Mouse (Mus musculus) heart, adult 2 months (tissue): Measurements from ENCODE around the gene Vezf1. TPM values are rescaled to one million over a fixed set of nuclear protein-coding genes. Genes with fewer than 3 reads are reported as not detected.

Experiments
- DNase-seq, 2 experiments: peaks; one replicate each; pipeline ENCODE4 v3.0.0; 2021
- H3K27ac ChIP-seq: fragments of 200-600 bp; 2 replicates; pipeline ENCODE4 v1.8.1; 2022
- H3K27me3 ChIP-seq: fragments of 200-500 bp; 2 replicates; pipeline ENCODE4 v1.6.1; 2012; ENCODE audit warnings: mild to moderate bottlenecking, low read length, inconsistent platforms, mixed read lengths; ENCODE audit not compliant: control insufficient read depth, insufficient read depth
- H3K36me3 ChIP-seq: fragments of 200-500 bp; 2 replicates; pipeline ENCODE4 v1.6.1; 2012; ENCODE audit warnings: low read length, inconsistent platforms; ENCODE audit not compliant: control insufficient read depth, insufficient read depth
- H3K4me1 ChIP-seq: fragments of 200-500 bp; 2 replicates; pipeline ENCODE4 v1.6.1; 2011; ENCODE audit warnings: low read length; ENCODE audit not compliant: control insufficient read depth, insufficient read depth
- H3K4me3 ChIP-seq: fragments of 200-600 bp; 2 replicates; pipeline ENCODE4 v1.8.1; 2022
- H3K79me2 ChIP-seq: fragments of 200-500 bp; replicated peaks from 2 replicates; pipeline ENCODE4 v1.6.1; 2012; ENCODE audit warnings: mild to moderate bottlenecking, inconsistent platforms, low read length, moderate library complexity, mixed read lengths; ENCODE audit not compliant: control insufficient read depth, insufficient read depth
- H3K9ac ChIP-seq: fragments of 200-500 bp; 2 replicates; pipeline ENCODE4 v1.6.1; 2012; ENCODE audit warnings: low read depth, mild to moderate bottlenecking, control low read depth, inconsistent platforms, low read length, mixed read lengths
- CTCF ChIP-seq: fragments of 200-600 bp; IDR thresholded peaks from 2 replicates; pipeline ENCODE4 v1.8.1; 2022; ENCODE audit warnings: antibody characterized with exemption, mild to moderate bottlenecking, moderate library complexity
- EP300 ChIP-seq: fragments of 200-500 bp; IDR thresholded peaks from 2 replicates; pipeline ENCODE4 v1.6.1; 2011; ENCODE audit warnings: low read depth, low read length, control low read depth; ENCODE audit not compliant: insufficient read depth
- POLR2A ChIP-seq: fragments of 200-500 bp; IDR thresholded peaks from 2 replicates; pipeline ENCODE4 v1.6.1; 2011; ENCODE audit warnings: mild to moderate bottlenecking, low read depth, low read length, control low read depth; ENCODE audit not compliant: insufficient read depth
- WGBS: fragments of 180-500 bp; shearing (Covaris S2); methylation state at CpG from one replicate; pipeline ENCODE4 v1.1.7; 2018; 5-methylcytosine and 5-hydroxymethylcytosine counted together
- intact Hi-C: fragments of 180-260 bp; cut with DNase I; formaldehyde crosslinking; loops from one replicate; pipeline ENCODE4 v1.15.1; 2025
- polyA plus RNA-seq: library from polyadenylated mRNA; depleted of rRNA; stranded (reverse); fragments of >200 nt; gene quantifications from 2 replicates; pipeline ENCODE4 v1.2.3, GENCODE M21; 2012
- total RNA-seq, 2 experiments: library from RNA; stranded (reverse); gene quantifications; 2 replicates each; pipeline ENCODE4 v1.2.3; 2021

Vezf1 gene
- total and polyA plus RNA-seq, 3 experiments, result 22.6 to 49.8 (median 37.9) TPM

- Histone ChIP-seq H3K4me3 (no peak overlapping the region), H3K4me1 (peaks cover 10% of the 10 kb centered on the region), H3K9ac (peak overlapping the region; percentile 25), H3K79me2 (peaks cover 1% of the 10 kb centered on the region; the same call in 1 of the 2 replicates), H3K36me3 (peaks cover 2% of the 10 kb centered on the region; the same call in 1 of the 2 replicates), H3K27ac (peak overlapping the region; percentile 100), H3K27me3 (no peaks in the 10 kb centered on the region)
- TF ChIP-seq EP300, result 0 out of 2 replicates have a peak, but pooled peaks have one; percentile 48
- no peak for TF ChIP-seq CTCF
- TF ChIP-seq POLR2A, result peak; percentile 55; the same call in 1 of the 2 replicates
- peak; percentile 60 to 64 for DNase-seq
- intact Hi-C loops, result no loop called here
- 14% methylated on average over 4 of the region's 4 CpGs for WGBS
Observed at GRCm38 (mm10) chr11:88097173-88097572, 29.1 kb downstream of the Vezf1 start.

- H3K27ac ChIP-seq, result peak within 1 kb of the TSS; percentile 100
- peak in 1 of 2 experiments; percentile 31 for DNase-seq
- H3K79me2 ChIP-seq, result peaks cover 1% of the 10 kb centered on the region; the same call in 1 of the 2 replicates
- peaks cover 10% of the 10 kb centered on the region for H3K4me1 ChIP-seq
- intact Hi-C loops, result loop anchor here (2.0 kb wide), 3 partner anchors 21 to 65 kb away; no protein-coding TSS in a partner anchor
- peak; percentile 40; the same call in 1 of the 2 replicates for TF ChIP-seq POLR2A
- TF ChIP-seq CTCF, result no peak
- no peak for TF ChIP-seq EP300
- peak within 1 kb of the TSS; percentile 99 for H3K9ac ChIP-seq
- H3K36me3 ChIP-seq, result peaks cover 2% of the 10 kb centered on the region; the same call in 1 of the 2 replicates
- whole genome bisulfite sequencing, result 28% methylated on average over 17 of the region's 17 CpGs
- no peaks in the 10 kb centered on the region for H3K27me3 ChIP-seq
- H3K4me3 ChIP-seq, result peak within 1 kb of the TSS; percentile 80
Observed at GRCm38 (mm10) chr11:88098021-88098729, 30.1 kb downstream of the Vezf1 start, which contains the start of gene Cuedc1. TSS of gene Cuedc1 (plus strand) at chr11:88098058.

GRCm38 (mm10) chr11:88098787-88099598 lies 30.9 kb downstream of the Vezf1 start:
- 1% methylated on average over 91 of the region's 95 CpGs for WGBS
- peak overlapping the region; percentile 99 for H3K9ac ChIP-seq
- peak; percentile 89 to 90 for DNase-seq
- H3K27me3 ChIP-seq, result no peaks in the 10 kb centered on the region
- intact Hi-C loops, result loop anchor here (2.0 kb wide), 3 partner anchors 20 to 64 kb away; no protein-coding TSS in a partner anchor
- peak; percentile 77 for TF ChIP-seq CTCF
- TF ChIP-seq EP300, result peak; percentile 59; the same call in 1 of the 2 replicates
- TF ChIP-seq POLR2A, result no peak
- H3K4me1 ChIP-seq, result peaks cover 10% of the 10 kb centered on the region
- peak overlapping the region; percentile 80 for H3K4me3 ChIP-seq
- H3K36me3 ChIP-seq, result peaks cover 2% of the 10 kb centered on the region; the same call in 1 of the 2 replicates
- H3K27ac ChIP-seq, result peak overlapping the region; percentile 100
- peaks cover 1% of the 10 kb centered on the region; the same call in 1 of the 2 replicates for H3K79me2 ChIP-seq

GRCm38 (mm10) chr11:88099599-88100023 lies 31.5 kb downstream of the Vezf1 start:
- TF ChIP-seq POLR2A (peak; percentile 81), CTCF (no peak), EP300 (peak; percentile 86; the same call in 1 of the 2 replicates)
- peak overlapping the region; percentile 80 for H3K4me3 ChIP-seq
- H3K27me3 ChIP-seq, result no peaks in the 10 kb centered on the region
- DNase-seq, result peak; percentile 91
- peaks cover 12% of the 10 kb centered on the region for H3K4me1 ChIP-seq
- intact Hi-C loops, result loop anchor here (2.0 kb wide), 3 partner anchors 19 to 63 kb away; no protein-coding TSS in a partner anchor
- H3K79me2 ChIP-seq, result peaks cover 3% of the 10 kb centered on the region; the same call in 1 of the 2 replicates
- H3K36me3 ChIP-seq, result peaks cover 2% of the 10 kb centered on the region; the same call in 1 of the 2 replicates
- WGBS, result under 1% methylated on average over 36 of the region's 38 CpGs
- peak overlapping the region; percentile 100 for H3K27ac ChIP-seq
- H3K9ac ChIP-seq, result peak overlapping the region; percentile 99

- WGBS, result 26% methylated on average over 4 of the region's 4 CpGs
- Histone ChIP-seq H3K9ac (0 out of 2 replicates have a peak overlapping the region, but pooled peaks have one; percentile 12), H3K27ac (peak overlapping the region; percentile 100), H3K79me2 (peaks cover 3% of the 10 kb centered on the region; the same call in 1 of the 2 replicates), H3K4me1 (peaks cover 12% of the 10 kb centered on the region), H3K27me3 (no peaks in the 10 kb centered on the region), H3K4me3 (peak overlapping the region; percentile 80), H3K36me3 (peaks cover 2% of the 10 kb centered on the region; the same call in 1 of the 2 replicates)
- intact Hi-C loops, result no loop called here
- TF ChIP-seq CTCF (no peak), EP300 (no peak), POLR2A (no peak)
- peak in 1 of 2 experiments; percentile 29 for DNase-seq
Observed at GRCm38 (mm10) chr11:88100170-88100569, 32.1 kb downstream of the Vezf1 start.
